Mouse (Mus musculus): ENCODE measurements around the gene Dnajb5. TPM values are rescaled to one million over a fixed set of nuclear protein-coding genes. Genes with fewer than 3 reads are reported as not detected.

Gene Dnajb5
- polyA plus RNA-seq, 1 experiment: 126 TPM

GRCm38 (mm10) chr4:42943341-42943740 is 6.3 kb upstream of the Dnajb5 start:
- no peak for DNase-seq (ENCODE audit: extremely low spot score in 1 of 2, low spot score in 1 of 2)

GRCm38 (mm10) chr4:42944185-42944584 is 5.4 kb upstream of the Dnajb5 start:
- DNase-seq (ENCODE audit: extremely low spot score in 1 of 2, low spot score in 1 of 2): no peak

- DNase-seq (ENCODE audit: extremely low spot score in 1 of 2, low spot score in 1 of 2): no peak
Observed at GRCm38 (mm10) chr4:42945043-42945442, 4.6 kb upstream of the Dnajb5 start.

- DNase-seq (ENCODE audit: extremely low spot score in 1 of 2, low spot score in 1 of 2): peak in 1 of 2 experiments; percentile 72
Observed at GRCm38 (mm10) chr4:42945445-42945844, 4.2 kb upstream of the Dnajb5 start.

- DNase-seq (ENCODE audit: extremely low spot score in 1 of 2, low spot score in 1 of 2): peak; percentile 63 to 89
Observed at GRCm38 (mm10) chr4:42945952-42946351, 3.7 kb upstream of the Dnajb5 start.

GRCm38 (mm10) chr4:42946733-42947290 is 2.8 kb upstream of the Dnajb5 start:
- DNase-seq (ENCODE audit: extremely low spot score in 1 of 2, low spot score in 1 of 2): peak; percentile 94 to 95

GRCm38 (mm10) chr4:42948527-42948926 is 1.1 kb upstream of the Dnajb5 start:
- no peak for DNase-seq (ENCODE audit: extremely low spot score in 1 of 2, low spot score in 1 of 2)

- DNase-seq (ENCODE audit: extremely low spot score in 1 of 2, low spot score in 1 of 2): no peak
Observed at GRCm38 (mm10) chr4:42949051-42949675, 451 bp upstream of the Dnajb5 start.

- peak; percentile 82 to 92 for DNase-seq (ENCODE audit: extremely low spot score in 1 of 2, low spot score in 1 of 2)
Observed at GRCm38 (mm10) chr4:42950065-42950558, 498 bp downstream of the Dnajb5 start.

GRCm38 (mm10) chr4:42951206-42952195 is 1.9 kb downstream of the Dnajb5 start:
- DNase-seq (ENCODE audit: extremely low spot score in 1 of 2, low spot score in 1 of 2): no peak

GRCm38 (mm10) chr4:42952563-42952962 is 2.9 kb downstream of the Dnajb5 start:
- no peak for DNase-seq (ENCODE audit: extremely low spot score in 1 of 2, low spot score in 1 of 2)

- no peak for DNase-seq (ENCODE audit: extremely low spot score in 1 of 2, low spot score in 1 of 2)
Observed at GRCm38 (mm10) chr4:42953435-42954094, 4.0 kb downstream of the Dnajb5 start.

- peak in 1 of 2 experiments; percentile 91 for DNase-seq (ENCODE audit: extremely low spot score in 1 of 2, low spot score in 1 of 2)
Observed at GRCm38 (mm10) chr4:42954297-42954696, 4.7 kb downstream of the Dnajb5 start.

- DNase-seq (ENCODE audit: extremely low spot score in 1 of 2, low spot score in 1 of 2): no peak
Observed at GRCm38 (mm10) chr4:42955200-42955599, 5.6 kb downstream of the Dnajb5 start.

GRCm38 (mm10) chr4:42956581-42956980 is 7.0 kb downstream of the Dnajb5 start:
- no peak for DNase-seq (ENCODE audit: extremely low spot score in 1 of 2, low spot score in 1 of 2)

GRCm38 (mm10) chr4:42957306-42957705 is 7.7 kb downstream of the Dnajb5 start:
- DNase-seq (ENCODE audit: extremely low spot score in 1 of 2, low spot score in 1 of 2): no peak

- DNase-seq (ENCODE audit: extremely low spot score in 1 of 2, low spot score in 1 of 2): no peak
Observed at GRCm38 (mm10) chr4:42957979-42958378, 8.4 kb downstream of the Dnajb5 start.

- no peak for DNase-seq (ENCODE audit: extremely low spot score in 1 of 2, low spot score in 1 of 2)
Observed at GRCm38 (mm10) chr4:42958942-42959341, 9.3 kb downstream of the Dnajb5 start.

GRCm38 (mm10) chr4:42959382-42959781 is 9.8 kb downstream of the Dnajb5 start:
- no peak for DNase-seq (ENCODE audit: extremely low spot score in 1 of 2, low spot score in 1 of 2)

- peak in 1 of 2 experiments; percentile 87 for DNase-seq (ENCODE audit: extremely low spot score in 1 of 2, low spot score in 1 of 2)
Observed at GRCm38 (mm10) chr4:42961592-42961991, 12.0 kb downstream of the Dnajb5 start.

- DNase-seq (ENCODE audit: extremely low spot score in 1 of 2, low spot score in 1 of 2): no peak
Observed at GRCm38 (mm10) chr4:42963480-42963879, 13.9 kb downstream of the Dnajb5 start.
